Mouse (Mus musculus): ENCODE results near the gene Olfr1161. TPM values are rescaled to one million over a fixed set of nuclear protein-coding genes. Genes with fewer than 3 reads are reported as not detected.
"Not testable (repeated sequence)": the region's sequence is repeated elsewhere in the genome, so short reads cannot be mapped to it uniquely, and the experiment has no call there.

Olfr1161 gene
- total RNA-seq (2021), result not detected
- long read RNA-seq, experiment 1, result 0 reads
- long read RNA-seq, experiment 2, result 0 reads

DNA sequence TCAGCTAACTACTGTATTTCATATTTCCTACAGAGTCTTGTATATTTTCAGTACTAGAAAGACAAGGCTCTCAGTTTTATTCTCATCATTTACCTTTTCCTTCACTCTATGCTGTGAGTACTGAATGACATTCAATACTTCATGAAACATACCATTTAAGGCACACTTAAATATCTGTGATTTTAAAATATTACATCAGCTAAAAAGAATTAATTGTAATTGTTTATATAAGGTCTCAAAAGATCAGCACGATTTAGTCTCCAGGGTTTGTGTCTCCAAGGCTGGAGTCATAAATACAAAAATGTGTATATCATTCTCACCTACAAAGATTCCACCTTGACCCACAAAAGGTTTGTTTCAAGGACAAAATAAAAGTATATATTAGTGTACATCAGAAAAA, at the start of gene Olfr1161:
Olfr1161 (plus strand) TSS at position 301 of the 400 bp plus-strand sequence.
- not testable (repeated sequence) for DNase-seq

DNA sequence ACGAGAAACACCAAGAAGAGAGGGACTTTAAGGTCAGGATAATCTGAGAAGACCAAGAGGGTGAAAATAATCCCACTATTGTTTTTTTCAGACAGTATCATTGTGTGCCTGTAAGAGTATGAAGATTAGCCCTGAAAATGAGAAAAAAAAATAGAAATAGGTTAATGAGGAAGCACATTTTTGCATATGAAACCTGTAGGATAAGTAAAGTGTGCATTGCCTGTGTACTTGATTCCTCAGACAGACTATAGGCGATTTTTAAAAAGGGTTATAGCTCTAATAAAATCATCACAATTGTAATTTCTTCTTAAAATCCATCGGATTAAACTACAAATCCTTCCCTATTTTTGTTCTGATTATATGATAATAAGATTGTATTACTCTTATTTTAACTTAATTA, 48.0 kb upstream of the Olfr1161 start, which contains the start of gene Olfr74:
Olfr74 (minus strand) TSS at position 101 of the 400 bp plus-strand sequence.
- DNase-seq, result no peak

DNA sequence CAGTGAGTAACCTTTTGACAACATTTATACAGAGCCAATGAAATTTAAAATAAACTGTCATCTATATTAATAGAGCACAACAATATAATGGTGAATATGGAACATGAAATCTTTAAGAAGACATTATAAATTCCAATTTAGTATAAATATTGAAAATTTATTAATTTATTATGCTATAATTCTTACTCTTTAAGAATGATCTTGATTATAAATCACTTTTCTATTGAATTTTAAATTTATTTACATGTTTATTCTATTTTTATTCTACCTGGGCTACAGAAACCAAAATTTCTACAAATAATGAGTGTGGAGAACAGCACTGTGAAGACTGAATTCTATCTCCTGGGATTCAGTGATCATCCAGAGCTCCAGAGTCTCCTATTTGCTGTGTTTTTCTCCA, 32.8 kb upstream of the Olfr1161 start, which contains the start of gene Olfr1158:
Olfr1158 (plus strand) TSS at position 301 of the 400 bp plus-strand sequence.
- no peak for DNase-seq

DNA sequence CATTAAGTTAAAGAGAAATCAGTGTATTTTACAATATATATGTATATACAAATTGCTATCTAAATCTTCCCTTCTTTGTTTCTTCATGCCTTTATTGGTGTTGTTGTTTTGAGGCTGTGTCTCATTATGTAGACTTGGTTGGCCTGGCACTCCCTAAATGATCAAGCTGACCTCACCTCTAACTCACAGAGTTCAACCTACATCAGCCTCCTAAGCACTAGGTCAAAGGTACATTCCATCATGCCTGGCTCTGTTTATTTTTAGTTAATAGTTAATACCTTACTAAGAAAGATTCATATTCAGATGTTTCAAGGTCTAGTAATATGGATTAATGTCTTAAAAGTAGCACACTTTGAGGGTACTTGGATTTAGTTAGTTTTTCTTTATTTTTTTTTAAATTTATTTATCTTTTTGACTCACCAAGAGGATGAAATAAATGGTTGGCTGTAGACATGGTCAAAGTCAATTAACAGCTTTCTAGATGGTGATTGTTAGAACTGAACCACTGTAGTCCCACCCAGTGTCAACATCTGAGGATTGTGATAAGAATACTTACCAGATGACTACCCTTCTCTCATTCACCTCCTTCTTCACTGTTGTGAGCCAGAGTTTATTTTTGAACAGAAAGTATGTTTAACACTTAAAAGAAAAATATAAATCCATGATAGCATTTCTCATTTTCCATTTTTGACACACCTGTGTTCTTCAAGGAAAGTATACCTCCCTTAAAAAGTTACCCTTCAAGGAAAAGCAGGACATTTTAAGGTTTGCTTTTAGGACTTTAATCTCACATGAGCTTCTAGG, 14.9 kb upstream of the Olfr1161 start, which contains the start of gene Olfr1160:
Olfr1160 (minus strand) TSS at position 754 of the 804 bp plus-strand sequence.
- no peak for DNase-seq

DNA sequence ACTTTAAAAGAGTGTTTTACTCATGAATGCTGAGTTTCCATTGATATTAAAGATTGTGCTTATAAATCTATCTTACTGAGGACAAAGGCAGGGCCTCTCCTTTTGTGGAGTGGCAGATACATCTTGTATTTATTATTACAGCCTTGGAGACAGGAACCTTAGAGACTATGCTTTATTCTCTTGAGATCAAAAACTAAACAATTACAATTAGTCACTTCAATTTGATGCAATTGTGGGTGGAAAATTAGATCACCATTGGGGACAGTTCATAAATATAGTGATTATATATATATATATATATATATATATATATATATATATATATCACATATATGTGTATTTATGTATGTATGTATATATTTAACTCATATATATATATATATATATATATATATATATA, 15.0 kb downstream of the Olfr1161 start, which contains the start of gene Olfr73:
Olfr73 (minus strand) TSS at position 101 of the 400 bp plus-strand sequence.
- DNase-seq, result no peak

DNA sequence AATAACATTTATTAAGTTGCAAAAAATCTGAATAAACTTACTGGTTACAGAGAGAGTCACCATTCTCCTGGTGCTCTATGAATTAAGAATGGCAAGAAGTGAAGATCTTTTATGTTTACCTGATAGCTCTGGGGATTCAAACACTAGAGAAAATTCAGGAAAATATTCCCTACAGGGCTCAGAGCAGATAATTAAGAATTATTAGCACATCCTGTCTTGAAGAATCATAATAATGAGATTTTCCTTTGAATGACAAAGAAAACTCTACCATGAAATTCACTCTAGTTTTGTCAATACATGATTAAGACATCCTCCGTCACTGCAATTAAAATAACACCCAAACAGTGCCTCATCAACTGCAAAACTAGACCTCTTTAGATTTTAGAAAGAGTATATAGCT, 28.5 kb downstream of the Olfr1161 start, which contains the start of gene Olfr1162:
Olfr1162 (minus strand) TSS at position 101 of the 400 bp plus-strand sequence.
- no peak for DNase-seq

DNA sequence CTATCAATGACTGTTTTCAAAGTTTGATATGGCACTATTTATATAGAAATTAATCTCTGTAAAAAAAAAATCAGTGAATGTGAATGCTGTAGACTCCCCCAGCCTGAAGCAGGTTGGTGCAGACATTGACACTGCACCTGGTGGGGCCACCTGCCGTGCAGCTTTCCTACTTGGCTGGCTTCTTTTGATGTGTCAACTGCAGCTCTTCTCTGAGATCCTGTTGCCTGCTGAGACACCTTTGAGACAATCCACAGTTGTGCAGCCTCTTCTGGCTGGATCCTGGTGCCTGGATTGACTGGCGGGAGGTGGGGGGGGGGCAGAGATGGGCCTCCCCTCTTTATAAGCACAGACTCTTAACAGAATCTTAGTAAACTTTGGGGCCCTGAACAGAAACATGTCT, 41.0 kb downstream of the Olfr1161 start:
- no peak for DNase-seq

DNA sequence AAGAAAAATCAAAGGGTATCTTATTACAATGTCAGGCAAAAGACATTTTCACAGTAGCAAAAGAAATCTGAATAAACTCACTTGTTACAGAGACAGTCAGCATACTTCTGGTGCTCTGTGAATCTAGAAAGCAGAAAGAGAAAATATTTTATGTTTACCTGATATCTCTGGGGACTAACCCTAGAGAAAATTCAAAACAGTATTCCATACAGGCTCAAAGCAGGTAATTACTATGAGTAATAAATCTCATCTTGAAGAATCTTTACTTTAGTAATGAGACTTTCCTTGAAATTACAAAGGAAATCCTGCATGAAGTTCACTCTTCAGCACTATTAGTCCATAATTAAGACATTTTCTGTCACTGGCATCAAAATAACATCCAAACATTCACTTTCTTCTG, 49.2 kb downstream of the Olfr1161 start, which contains the start of gene Olfr1163:
Olfr1163 (minus strand) TSS at position 101 of the 400 bp plus-strand sequence.
- no peak for DNase-seq

Other genes with a start within 250 kb of the Olfr1161 start
- not detected for gene Olfr152, start 243.3 kb upstream of the Olfr1161 start, total RNA-seq (2021)
- not detected for gene Olfr1143, start 222.2 kb upstream of the Olfr1161 start, total RNA-seq (2021)
- not detected for gene Olfr1145, start 213.0 kb upstream of the Olfr1161 start, total RNA-seq (2021)
- gene Olfr1148, start 192.2 kb upstream of the Olfr1161 start, total RNA-seq (2021), result not detected
- not detected for gene Olfr1150-ps1, start 178.8 kb upstream of the Olfr1161 start, total RNA-seq (2021)
- gene Olfr1151, start 166.9 kb upstream of the Olfr1161 start, total RNA-seq (2021), result not detected
- gene Olfr1152, start 156.3 kb upstream of the Olfr1161 start, total RNA-seq (2021), result not detected
- gene Olfr1153, start 127.8 kb upstream of the Olfr1161 start, total RNA-seq (2021), result not detected
- gene Olfr1154, start 117.6 kb upstream of the Olfr1161 start, total RNA-seq (2021), result not detected
- gene Olfr1155, start 77.6 kb upstream of the Olfr1161 start, total RNA-seq (2021), result not detected
- not detected for gene Olfr1156, start 69.7 kb upstream of the Olfr1161 start, total RNA-seq (2021)
- not detected for gene Olfr1157, start 54.5 kb upstream of the Olfr1161 start, total RNA-seq (2021)
- gene Olfr74, start 48.1 kb upstream of the Olfr1161 start, total RNA-seq (2021), result not detected
- not detected for gene Olfr1158, start 32.7 kb upstream of the Olfr1161 start, total RNA-seq (2021)
- not detected for gene Olfr1160, start 14.5 kb upstream of the Olfr1161 start, total RNA-seq (2021)
- not detected for gene Olfr73, start 14.9 kb downstream of the Olfr1161 start, total RNA-seq (2021)
- gene Olfr1162, start 28.4 kb downstream of the Olfr1161 start, total RNA-seq (2021), result not detected
- gene Olfr1163, start 49.1 kb downstream of the Olfr1161 start, total RNA-seq (2021), result not detected
- not detected for gene Olfr1164, start 71.2 kb downstream of the Olfr1161 start, total RNA-seq (2021)
- gene Olfr1166, start 105.5 kb downstream of the Olfr1161 start, total RNA-seq (2021), result not detected
- not detected for gene Olfr1167, start 132.4 kb downstream of the Olfr1161 start, total RNA-seq (2021)
- gene Olfr1168, start 159.1 kb downstream of the Olfr1161 start, total RNA-seq (2021), result not detected
- gene Olfr1170, start 205.6 kb downstream of the Olfr1161 start, total RNA-seq (2021), result not detected